Mouse (Mus musculus): ENCODE results near the gene Lce3e.

- TF ChIP-seq MAFK (IDR thresholded peaks at IDR 0.05; ENCODE audit: insufficient read depth, low read depth, low read length) (no peak), CHD2 (IDR thresholded peaks at IDR 0.05; ENCODE audit: low read depth, low read length) (no peak), ZNF384 (IDR thresholded peaks at IDR 0.05; ENCODE audit: low read depth, low read length) (no peak), HCFC1 (IDR thresholded peaks at IDR 0.05; ENCODE audit: borderline replicate concordance, insufficient read depth, low read length) (no peak)
Observed at GRCm38 (mm10) chr3:92991926-92992325, 25.1 kb downstream of the Lce3e start, which contains the start of gene Lce3f.

Measured in ES-E14 (cell line).